Mouse (Mus musculus): Measurements from ENCODE around the gene Cdca7l. TPM values are rescaled to one million over a fixed set of nuclear protein-coding genes. Genes with fewer than 3 reads are reported as not detected.

Gene Cdca7l
- polyA plus RNA-seq, 1 experiment from 2014 or later: 26.0 TPM

DNA sequence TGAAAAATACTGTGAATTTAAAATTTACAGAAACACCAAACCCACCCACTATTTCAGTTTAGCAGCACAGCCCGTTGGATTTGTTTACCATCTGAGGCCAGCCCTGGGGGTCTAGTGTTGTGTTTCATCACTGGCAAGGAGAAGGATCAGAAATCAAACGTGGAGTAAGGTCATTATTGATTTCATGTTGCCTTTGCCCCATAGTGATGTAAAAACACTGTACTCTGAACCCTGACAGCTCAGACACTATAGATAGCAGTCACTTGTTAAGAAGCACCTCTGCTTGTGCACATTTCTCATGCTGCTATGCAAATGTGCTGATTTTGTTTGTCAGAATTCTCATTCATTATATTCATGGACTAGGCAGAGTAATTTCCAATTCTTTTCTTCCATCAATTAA is 22.7 kb upstream of the Cdca7l start:
- H3K27ac ChIP-seq (replicated peaks): no peak overlapping the region
- H3K4me3 ChIP-seq: no peak overlapping the region
- peaks cover under 1% of the 10 kb centered on the region for H3K4me1 ChIP-seq
- no peak for ATAC-seq (ENCODE audit: low FRiP score, low read depth)
- no peak overlapping the region for H3K4me2 ChIP-seq (replicated peaks)
- WGBS: 64% methylated on average over 2 of the region's 2 CpGs
- no peaks in the 10 kb centered on the region for H3K9me3 ChIP-seq
- H3K9ac ChIP-seq (replicated peaks): no peak overlapping the region
- no peaks in the 10 kb centered on the region for H3K36me3 ChIP-seq
- peaks cover 13% of the 10 kb centered on the region; the same call in 1 of the 2 replicates for H3K27me3 ChIP-seq

GRCm38 (mm10) chr12:117783426-117783825 is 20.7 kb upstream of the Cdca7l start:
- no peak for ATAC-seq (ENCODE audit: low FRiP score, low read depth)
- peaks cover 7% of the 10 kb centered on the region for H3K4me1 ChIP-seq
- no peak overlapping the region for H3K4me2 ChIP-seq (replicated peaks)
- no peak overlapping the region for H3K4me3 ChIP-seq
- H3K9me3 ChIP-seq: no peaks in the 10 kb centered on the region
- no peak overlapping the region for H3K9ac ChIP-seq (replicated peaks)
- H3K27me3 ChIP-seq: peaks cover 24% of the 10 kb centered on the region
- H3K36me3 ChIP-seq: no peaks in the 10 kb centered on the region
- 16% methylated on average over 1 of the region's 1 CpGs for WGBS
- no peak overlapping the region for H3K27ac ChIP-seq (replicated peaks)

DNA sequence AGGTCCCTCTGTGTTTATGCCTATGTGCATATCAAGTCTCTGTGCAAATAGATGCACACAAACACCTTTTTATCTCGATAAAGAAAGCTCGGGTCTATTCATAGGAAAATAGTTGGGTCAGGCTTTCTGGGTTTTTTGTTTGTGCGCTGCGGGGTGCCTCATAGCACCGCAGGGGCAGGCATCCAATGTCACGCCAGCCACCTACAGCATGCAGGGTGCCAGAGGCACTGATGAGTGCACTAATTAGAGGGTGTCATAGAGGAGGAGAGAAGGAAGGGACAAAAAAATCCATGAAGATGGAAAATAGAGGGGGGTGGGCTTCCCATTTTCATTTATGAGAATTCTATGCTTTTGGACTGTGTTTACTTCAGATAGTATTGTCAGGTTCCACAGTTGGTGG is 17.5 kb upstream of the Cdca7l start:
- Histone ChIP-seq H3K36me3 (no peaks in the 10 kb centered on the region), H3K4me2 (replicated peaks) (no peak overlapping the region), H3K9ac (replicated peaks) (no peak overlapping the region), H3K9me3 (no peaks in the 10 kb centered on the region), H3K4me1 (peaks cover 18% of the 10 kb centered on the region), H3K27ac (replicated peaks) (no peak overlapping the region), H3K27me3 (peaks cover 25% of the 10 kb centered on the region), H3K4me3 (no peak overlapping the region)
- ATAC-seq (ENCODE audit: low FRiP score, low read depth): no peak
- WGBS: 28% methylated on average over 6 of the region's 6 CpGs

- Histone ChIP-seq H3K4me3 (peak overlapping the region; percentile 37), H3K27me3 (peaks cover 36% of the 10 kb centered on the region), H3K27ac (replicated peaks) (peak overlapping the region; percentile 11; the same call in 1 of the 2 replicates), H3K36me3 (no peaks in the 10 kb centered on the region), H3K4me2 (replicated peaks) (peak overlapping the region; percentile 64), H3K9ac (replicated peaks) (peak overlapping the region; percentile 52; the same call in 1 of the 2 replicates), H3K9me3 (no peaks in the 10 kb centered on the region), H3K4me1 (peaks cover 18% of the 10 kb centered on the region)
- peak; percentile 75 for ATAC-seq (ENCODE audit: low FRiP score, low read depth)
- WGBS: 5% methylated on average over 24 of the region's 24 CpGs
These were observed 15.5 kb upstream of the Cdca7l start for GRCm38 (mm10) chr12:117788513-117789011.

DNA sequence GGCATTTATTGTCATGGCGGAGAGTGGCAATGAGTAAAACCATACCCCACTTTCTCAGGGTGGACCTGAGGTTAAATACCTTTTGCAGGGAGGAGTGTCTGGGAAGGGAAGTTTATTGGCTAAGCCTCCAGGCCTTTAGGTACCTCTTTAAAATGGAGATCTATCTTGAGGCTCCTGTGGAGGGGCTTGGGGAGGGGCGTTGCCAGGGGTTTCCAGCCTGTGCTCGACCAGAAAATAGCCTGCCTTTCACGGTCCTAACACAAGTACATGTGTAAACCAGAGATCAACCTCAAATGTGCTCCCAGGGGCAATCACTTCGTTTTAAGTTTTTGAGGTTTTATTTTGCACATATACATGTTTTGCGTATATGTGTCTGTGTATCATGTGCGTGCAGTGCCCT is 15.1 kb upstream of the Cdca7l start:
- no peaks in the 10 kb centered on the region for H3K9me3 ChIP-seq
- ATAC-seq (ENCODE audit: low FRiP score, low read depth): peak; percentile 74
- peaks cover 36% of the 10 kb centered on the region for H3K27me3 ChIP-seq
- peak overlapping the region; percentile 64 for H3K4me2 ChIP-seq (replicated peaks)
- H3K9ac ChIP-seq (replicated peaks): no peak overlapping the region
- H3K4me3 ChIP-seq: peak overlapping the region; percentile 37; the same call in 1 of the 2 replicates
- peak overlapping the region; percentile 11; the same call in 1 of the 2 replicates for H3K27ac ChIP-seq (replicated peaks)
- 7% methylated on average over 7 of the region's 7 CpGs for WGBS
- H3K4me1 ChIP-seq: peaks cover 18% of the 10 kb centered on the region
- no peaks in the 10 kb centered on the region for H3K36me3 ChIP-seq

DNA sequence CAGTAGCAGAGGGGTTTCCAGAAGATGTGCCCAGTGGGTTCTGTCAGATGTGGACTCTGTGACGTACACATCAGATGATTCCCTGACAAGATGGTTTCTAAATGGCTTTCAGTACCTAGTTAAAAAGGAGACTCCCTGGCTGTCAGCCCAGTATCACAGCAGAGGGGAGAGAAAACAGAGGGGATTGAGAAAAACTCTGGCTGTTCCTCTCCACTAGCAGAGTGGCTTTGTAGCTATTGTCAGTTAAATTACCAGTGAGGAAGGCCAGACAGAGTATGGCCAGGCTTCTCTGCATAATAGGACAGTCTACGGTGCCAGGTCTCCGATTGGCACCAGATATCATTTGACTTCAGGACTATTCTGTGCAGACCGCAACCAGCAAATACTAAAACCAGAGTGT is 8.8 kb upstream of the Cdca7l start:
- H3K9ac ChIP-seq (replicated peaks): no peak overlapping the region
- 83% methylated on average over 4 of the region's 4 CpGs for WGBS
- H3K4me2 ChIP-seq (replicated peaks): no peak overlapping the region
- peaks cover 15% of the 10 kb centered on the region for H3K27me3 ChIP-seq
- no peak overlapping the region for H3K27ac ChIP-seq (replicated peaks)
- no peaks in the 10 kb centered on the region for H3K4me1 ChIP-seq
- ATAC-seq (ENCODE audit: low FRiP score, low read depth): no peak
- no peaks in the 10 kb centered on the region for H3K36me3 ChIP-seq
- H3K9me3 ChIP-seq: no peaks in the 10 kb centered on the region
- H3K4me3 ChIP-seq: no peak overlapping the region

GRCm38 (mm10) chr12:117805576-117805975 is 1.5 kb downstream of the Cdca7l start:
- Histone ChIP-seq H3K27me3 (peaks cover 22% of the 10 kb centered on the region), H3K4me2 (replicated peaks) (no peak overlapping the region)

DNA sequence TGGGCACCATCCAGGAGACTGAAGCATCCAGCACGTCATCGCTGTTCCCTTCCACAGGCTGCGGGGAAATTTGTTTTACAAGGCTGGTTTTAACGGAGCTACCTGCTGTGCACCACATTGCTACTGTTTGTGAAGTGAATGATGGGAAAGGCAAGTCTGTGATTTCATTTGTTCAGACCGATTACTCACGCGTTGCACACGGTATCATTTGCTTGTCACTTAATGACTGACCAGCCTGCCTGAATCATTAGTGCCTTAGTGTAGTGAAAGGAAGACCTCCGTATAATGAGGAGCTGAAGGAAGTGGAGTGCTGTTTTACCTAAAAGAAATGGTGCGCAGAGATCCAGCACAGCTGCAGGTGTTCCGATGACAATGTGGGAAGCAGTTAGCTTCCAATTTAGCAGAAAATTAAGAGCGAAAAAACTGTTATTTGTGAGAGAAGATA is 1.9 kb downstream of the Cdca7l start:
- Histone ChIP-seq H3K4me3 (no peak overlapping the region), H3K4me1 (peaks cover 53% of the 10 kb centered on the region), H3K27me3 (peaks cover 25% of the 10 kb centered on the region), H3K9ac (replicated peaks) (no peak overlapping the region), H3K4me2 (replicated peaks) (peak overlapping the region; percentile 6; the same call in 1 of the 2 replicates), H3K27ac (replicated peaks) (no peak overlapping the region), H3K36me3 (no peaks in the 10 kb centered on the region), H3K9me3 (no peaks in the 10 kb centered on the region)
- no peak for ATAC-seq (ENCODE audit: low FRiP score, low read depth)
- 38% methylated on average over 12 of the region's 12 CpGs for WGBS

More at GRCm38 (mm10) chr12:117805576-117805975, 1.5 kb downstream of the Cdca7l start:
- no peak overlapping the region for H3K4me3 ChIP-seq
- 79% methylated on average over 4 of the region's 4 CpGs for WGBS
- H3K27ac ChIP-seq (replicated peaks): no peak overlapping the region
- no peaks in the 10 kb centered on the region for H3K36me3 ChIP-seq
- no peaks in the 10 kb centered on the region for H3K9me3 ChIP-seq
- ATAC-seq (ENCODE audit: low FRiP score, low read depth): no peak
- peaks cover 52% of the 10 kb centered on the region for H3K4me1 ChIP-seq
- no peak overlapping the region for H3K9ac ChIP-seq (replicated peaks)

DNA sequence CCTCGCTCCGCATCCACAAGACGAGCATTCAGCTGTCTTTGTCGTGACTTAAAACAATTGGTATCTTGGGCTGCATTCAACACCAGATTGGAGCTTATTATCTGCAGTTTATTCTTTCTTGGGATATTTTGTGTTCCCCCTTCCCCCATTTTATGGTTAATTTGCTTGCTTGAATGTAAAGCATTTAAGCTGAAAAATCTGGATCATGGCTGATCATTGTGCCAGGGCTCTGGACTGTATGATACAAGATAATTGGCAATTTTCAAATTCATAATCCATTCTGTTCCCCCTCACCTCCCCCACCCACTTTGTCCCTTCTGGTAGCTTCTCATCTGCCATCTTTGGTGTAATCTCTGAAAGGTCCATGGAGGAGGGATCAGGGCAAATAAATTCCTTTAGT is 2.4 kb downstream of the Cdca7l start:
- H3K36me3 ChIP-seq: no peaks in the 10 kb centered on the region
- H3K4me2 ChIP-seq (replicated peaks): peak overlapping the region; percentile 6; the same call in 1 of the 2 replicates
- H3K27me3 ChIP-seq: peaks cover 28% of the 10 kb centered on the region
- ATAC-seq (ENCODE audit: low FRiP score, low read depth): no peak
- H3K9me3 ChIP-seq: no peaks in the 10 kb centered on the region
- H3K4me1 ChIP-seq: peaks cover 53% of the 10 kb centered on the region
- no peak overlapping the region for H3K9ac ChIP-seq (replicated peaks)
- H3K4me3 ChIP-seq: no peak overlapping the region
- WGBS: 50% methylated on average over 4 of the region's 4 CpGs
- no peak overlapping the region for H3K27ac ChIP-seq (replicated peaks)

DNA sequence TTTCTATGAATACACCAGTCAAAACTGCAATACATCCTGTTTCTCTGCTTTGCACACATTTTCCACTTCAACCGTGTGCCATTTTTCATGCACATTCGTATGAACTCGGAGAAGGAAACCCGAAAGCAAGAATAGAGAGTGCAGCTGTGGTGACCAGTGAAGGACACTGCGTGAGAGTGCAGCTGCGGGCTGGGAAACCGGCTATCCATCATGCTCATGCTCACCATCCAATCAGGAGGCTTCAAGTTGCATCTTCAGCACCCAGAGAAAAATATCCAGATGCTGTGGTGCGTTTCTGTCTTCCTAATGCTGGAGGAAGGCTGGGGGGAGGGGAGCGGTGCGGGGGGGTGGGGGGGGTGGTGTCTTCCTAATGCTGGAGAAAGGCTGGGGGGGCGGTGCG is 3.5 kb downstream of the Cdca7l start:
- no peaks in the 10 kb centered on the region for H3K9me3 ChIP-seq
- H3K27me3 ChIP-seq: peaks cover 36% of the 10 kb centered on the region
- H3K9ac ChIP-seq (replicated peaks): peak overlapping the region; percentile 32; the same call in 1 of the 2 replicates
- H3K4me3 ChIP-seq: peak overlapping the region; percentile 25
- WGBS: 35% methylated on average over 11 of the region's 12 CpGs
- H3K4me2 ChIP-seq (replicated peaks): peak overlapping the region; percentile 58
- peak; percentile 29; the same call in 1 of the 2 replicates for ATAC-seq (ENCODE audit: low FRiP score, low read depth)
- H3K36me3 ChIP-seq: no peaks in the 10 kb centered on the region
- no peak overlapping the region for H3K27ac ChIP-seq (replicated peaks)
- H3K4me1 ChIP-seq: peaks cover 53% of the 10 kb centered on the region

DNA sequence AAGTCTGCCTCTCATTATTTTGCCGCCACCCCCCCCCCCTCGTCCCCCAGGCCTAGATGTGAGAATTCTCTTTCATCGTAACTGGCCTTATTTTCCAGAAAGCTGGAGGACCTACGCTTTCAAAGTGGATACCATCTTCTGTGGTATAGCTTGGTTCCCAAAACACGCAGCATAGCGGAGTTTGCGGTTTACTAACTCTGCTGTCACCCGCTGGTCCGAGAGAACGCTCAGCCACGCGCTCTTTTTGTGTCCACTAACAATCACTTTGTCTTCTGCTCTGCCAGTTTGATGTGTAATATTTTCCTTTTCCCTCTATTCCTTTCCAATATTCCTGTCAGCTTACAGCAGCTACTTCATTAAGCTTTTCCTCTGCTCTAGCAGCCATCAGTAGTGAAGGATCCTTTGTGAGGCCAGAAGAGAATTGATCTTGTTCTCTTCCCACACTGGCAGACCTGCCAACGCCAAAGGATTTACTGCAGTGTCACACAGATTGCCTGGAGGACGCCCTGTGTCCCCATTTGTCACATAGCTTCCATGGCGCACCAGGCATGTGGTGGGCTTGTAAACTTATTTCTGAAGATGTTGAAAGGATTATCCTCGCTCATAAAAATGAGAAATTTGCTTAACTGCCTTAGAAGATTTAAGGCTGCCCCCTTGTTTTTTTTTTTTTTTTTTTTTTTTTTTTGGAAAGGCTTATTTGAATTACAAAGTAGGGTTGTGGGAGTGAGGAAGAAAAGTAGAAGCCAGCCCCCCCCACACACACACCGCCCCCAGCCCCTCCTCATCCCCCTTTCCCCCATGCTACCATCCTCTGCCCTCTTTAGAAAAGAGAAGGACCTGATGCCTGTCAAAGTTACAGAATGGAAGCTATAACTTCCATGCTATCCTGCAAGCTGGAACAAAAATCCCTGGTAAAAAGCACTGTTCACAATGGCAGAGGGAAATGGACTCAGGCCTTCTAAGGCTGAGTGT is 4.6 kb downstream of the Cdca7l start:
- Histone ChIP-seq H3K9me3 (no peaks in the 10 kb centered on the region), H3K9ac (replicated peaks) (no peak overlapping the region), H3K27me3 (peaks cover 41% of the 10 kb centered on the region), H3K4me3 (peak overlapping the region; percentile 25), H3K36me3 (no peaks in the 10 kb centered on the region), H3K4me1 (peaks cover 53% of the 10 kb centered on the region), H3K27ac (replicated peaks) (peak overlapping the region; percentile 70), H3K4me2 (replicated peaks) (peak overlapping the region; percentile 58)
- peak; percentile 74 for ATAC-seq (ENCODE audit: low FRiP score, low read depth)
- 27% methylated on average over 17 of the region's 17 CpGs for WGBS
